Mouse (Mus musculus) lung, postnatal 0 days (tissue): Measurements from ENCODE around the gene Phactr1.

Experiments
- CTCF ChIP-seq: IDR thresholded peaks from 2 replicates; pipeline ENCODE4 v1.5.1; 2016; ENCODE audit warnings: antibody characterized with exemption, mild to moderate bottlenecking
- EP300 ChIP-seq: IDR thresholded peaks from 2 replicates; pipeline ENCODE4 v1.6.1; 2016; ENCODE audit warnings: antibody characterized with exemption, mild to moderate bottlenecking, control low read depth

DNA sequence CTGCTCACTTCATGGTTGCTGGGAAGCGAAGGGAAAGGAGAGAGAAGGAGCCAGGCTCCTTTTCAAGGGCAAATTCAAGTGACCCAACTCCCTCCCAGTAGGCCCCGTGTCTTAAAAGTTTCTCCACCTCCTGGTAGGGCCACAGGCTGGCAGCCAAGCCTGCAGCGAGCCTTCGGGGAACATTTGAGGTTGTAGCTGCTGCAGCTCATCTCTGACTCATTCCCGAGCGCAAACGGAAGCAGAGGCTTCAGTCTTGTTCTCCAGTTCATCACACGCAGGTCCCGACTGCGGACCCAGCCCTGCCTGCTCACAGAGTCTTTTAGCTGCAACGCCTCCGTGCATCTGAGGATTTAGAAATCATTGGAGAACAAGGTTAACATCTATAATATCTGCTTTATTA lies 226.6 kb downstream of the Phactr1 start:
- no peak for TF ChIP-seq EP300
- no peak for TF ChIP-seq CTCF
